Mouse (Mus musculus): ENCODE measurements around the gene Nsl1. TPM values are rescaled to one million over a fixed set of nuclear protein-coding genes. Genes with fewer than 3 reads are reported as not detected.

Gene Nsl1
- polyA plus RNA-seq, 1 experiment from 2014 or later, result 29.9 TPM

DNA sequence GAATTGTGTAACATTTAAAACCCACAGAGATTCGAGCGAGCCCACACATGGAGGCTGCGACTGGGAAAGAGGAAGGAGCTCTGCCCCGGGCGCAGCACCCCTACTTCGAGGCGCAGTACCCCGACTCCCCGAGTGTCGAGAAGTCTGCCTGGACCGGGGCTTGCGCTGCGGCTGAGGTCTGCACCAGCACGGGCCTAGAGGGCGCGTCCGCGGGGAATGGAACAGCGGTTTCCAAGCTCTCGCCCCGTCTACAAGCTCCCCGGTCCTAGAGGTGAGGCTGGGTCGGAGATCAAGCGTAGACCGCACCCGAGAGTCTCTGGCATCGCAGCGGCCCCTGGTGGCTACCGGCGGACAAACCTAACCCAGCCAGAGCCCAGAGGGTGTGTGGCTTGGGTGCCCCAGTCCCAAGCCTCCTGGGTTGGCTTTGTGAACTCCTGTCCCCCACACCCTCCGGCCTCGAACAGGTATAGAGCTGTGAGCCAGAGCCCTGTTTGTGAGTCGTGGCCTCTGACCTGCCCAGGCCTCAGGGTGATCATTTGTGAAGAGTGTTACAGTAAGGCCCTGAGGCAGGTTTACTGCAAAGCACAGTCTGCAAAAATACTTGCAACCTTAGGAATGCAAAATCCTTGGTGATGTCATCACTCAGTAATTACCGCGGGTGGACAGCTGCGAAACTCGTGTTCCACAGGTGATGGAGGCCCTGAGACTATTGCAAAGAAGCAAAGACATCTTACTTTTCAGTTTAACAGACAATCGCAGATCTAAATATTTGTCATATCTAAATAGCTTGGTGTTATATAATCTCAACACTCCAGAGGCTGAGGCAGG lies 63.2 kb downstream of the Nsl1 start:
- peak overlapping the region; percentile 47; the same call in 1 of the 2 replicates for H3K4me2 ChIP-seq (ENCODE audit: low read depth, low read length, severe bottlenecking)
- H3K9me3 ChIP-seq (ENCODE audit: control insufficient read depth, low read length), result no peaks in the 10 kb centered on the region; the same call in 1 of the 2 replicates
- ATAC-seq (replicated peaks; ENCODE audit: low FRiP score) (peak; percentile 81), DNase-seq (ENCODE audit: low spot score) (peak; percentile 84)
- WGBS, result 16% methylated on average over 38 of the region's 38 CpGs
- peak overlapping the region; percentile 44; the same call in 1 of the 2 replicates for H3K9ac ChIP-seq (ENCODE audit: low read length)
- H3K27ac ChIP-seq (ENCODE audit: low read depth, low read length), result no peak overlapping the region
- peaks cover 4% of the 10 kb centered on the region; the same call in 1 of the 2 replicates for H3K27me3 ChIP-seq (ENCODE audit: control insufficient read depth, insufficient read depth, low read length)
- no peaks in the 10 kb centered on the region for H3K4me1 ChIP-seq (replicated peaks; ENCODE audit: control insufficient read depth, insufficient read depth, low read length)
- H3K36me3 ChIP-seq (ENCODE audit: control insufficient read depth, insufficient read depth, low read length), result no peaks in the 10 kb centered on the region
- H3K4me3 ChIP-seq (ENCODE audit: low read depth, low read length), result peak overlapping the region; percentile 24

GRCm38 (mm10) chr1:191131692-191132091 lies 68.9 kb downstream of the Nsl1 start:
- H3K36me3 ChIP-seq (ENCODE audit: control insufficient read depth, insufficient read depth, low read length), result no peaks in the 10 kb centered on the region
- H3K4me2 ChIP-seq (ENCODE audit: low read depth, low read length, severe bottlenecking), result no peak overlapping the region
- no peak for ATAC-seq (replicated peaks; ENCODE audit: low FRiP score)
- no peaks in the 10 kb centered on the region for H3K4me1 ChIP-seq (replicated peaks; ENCODE audit: control insufficient read depth, insufficient read depth, low read length)
- H3K9ac ChIP-seq (ENCODE audit: low read length), result no peak overlapping the region
- no peak for DNase-seq (ENCODE audit: low spot score)
- H3K27ac ChIP-seq (ENCODE audit: low read depth, low read length), result no peak overlapping the region
- 88% methylated on average over 2 of the region's 2 CpGs for WGBS
- no peak overlapping the region for H3K4me3 ChIP-seq (ENCODE audit: low read depth, low read length)
- H3K27me3 ChIP-seq (ENCODE audit: control insufficient read depth, insufficient read depth, low read length), result no peaks in the 10 kb centered on the region
- no peaks in the 10 kb centered on the region; the same call in 1 of the 2 replicates for H3K9me3 ChIP-seq (ENCODE audit: control insufficient read depth, low read length)

- Histone ChIP-seq H3K27me3 (ENCODE audit: control insufficient read depth, insufficient read depth, low read length) (no peaks in the 10 kb centered on the region), H3K4me1 (replicated peaks; ENCODE audit: control insufficient read depth, insufficient read depth, low read length) (no peaks in the 10 kb centered on the region), H3K9me3 (ENCODE audit: control insufficient read depth, low read length) (no peaks in the 10 kb centered on the region; the same call in 1 of the 2 replicates), H3K27ac (ENCODE audit: low read depth, low read length) (no peak overlapping the region), H3K4me3 (ENCODE audit: low read depth, low read length) (no peak overlapping the region), H3K36me3 (ENCODE audit: control insufficient read depth, insufficient read depth, low read length) (no peaks in the 10 kb centered on the region), H3K4me2 (ENCODE audit: low read depth, low read length, severe bottlenecking) (no peak overlapping the region), H3K9ac (ENCODE audit: low read length) (no peak overlapping the region)
- ATAC-seq (replicated peaks; ENCODE audit: low FRiP score) (no peak), DNase-seq (ENCODE audit: low spot score) (no peak)
- 83% methylated on average over 5 of the region's 5 CpGs for WGBS
These were observed 69.4 kb downstream of the Nsl1 start for GRCm38 (mm10) chr1:191132240-191132639.

DNA sequence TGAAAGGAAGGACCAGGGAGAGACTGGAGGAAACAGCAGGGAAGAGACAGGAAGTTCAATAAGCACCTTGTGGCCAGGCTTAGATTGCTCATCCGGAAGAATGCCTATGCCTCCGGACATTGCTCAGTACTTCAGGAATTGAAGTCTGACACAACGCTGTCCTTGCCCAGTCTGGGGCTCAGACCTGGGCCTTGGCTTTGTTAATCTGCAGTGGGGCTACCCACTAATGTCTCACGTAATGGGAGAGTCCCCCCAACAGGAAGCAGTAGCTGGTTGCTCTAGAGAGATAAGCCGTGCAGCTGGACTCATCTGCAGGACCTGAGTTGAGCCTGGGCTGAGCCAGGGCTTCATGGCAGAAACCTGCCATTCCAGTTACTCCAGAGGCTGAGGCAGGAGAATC lies 70.1 kb downstream of the Nsl1 start:
- Histone ChIP-seq H3K27ac (ENCODE audit: low read depth, low read length) (no peak overlapping the region), H3K9me3 (ENCODE audit: control insufficient read depth, low read length) (no peaks in the 10 kb centered on the region; the same call in 1 of the 2 replicates), H3K4me3 (ENCODE audit: low read depth, low read length) (no peak overlapping the region), H3K36me3 (ENCODE audit: control insufficient read depth, insufficient read depth, low read length) (no peaks in the 10 kb centered on the region), H3K27me3 (ENCODE audit: control insufficient read depth, insufficient read depth, low read length) (no peaks in the 10 kb centered on the region), H3K4me2 (ENCODE audit: low read depth, low read length, severe bottlenecking) (no peak overlapping the region), H3K4me1 (replicated peaks; ENCODE audit: control insufficient read depth, insufficient read depth, low read length) (no peaks in the 10 kb centered on the region), H3K9ac (ENCODE audit: low read length) (no peak overlapping the region)
- ATAC-seq (replicated peaks; ENCODE audit: low FRiP score) (no peak), DNase-seq (ENCODE audit: low spot score) (no peak)
- WGBS, result 70% methylated on average over 5 of the region's 5 CpGs

- WGBS, result 54% methylated on average over 4 of the region's 4 CpGs
- Histone ChIP-seq H3K9ac (ENCODE audit: low read length) (no peak overlapping the region), H3K4me2 (ENCODE audit: low read depth, low read length, severe bottlenecking) (no peak overlapping the region), H3K9me3 (ENCODE audit: control insufficient read depth, low read length) (no peaks in the 10 kb centered on the region), H3K27me3 (ENCODE audit: control insufficient read depth, insufficient read depth, low read length) (no peaks in the 10 kb centered on the region), H3K4me1 (replicated peaks; ENCODE audit: control insufficient read depth, insufficient read depth, low read length) (no peaks in the 10 kb centered on the region), H3K4me3 (ENCODE audit: low read depth, low read length) (no peak overlapping the region), H3K36me3 (ENCODE audit: control insufficient read depth, insufficient read depth, low read length) (no peaks in the 10 kb centered on the region), H3K27ac (ENCODE audit: low read depth, low read length) (no peak overlapping the region)
- ATAC-seq (replicated peaks; ENCODE audit: low FRiP score), result no peak
- no peak for DNase-seq (ENCODE audit: low spot score)
These were observed 72.6 kb downstream of the Nsl1 start for GRCm38 (mm10) chr1:191135406-191135805.

Other genes with a start within 250 kb of the Nsl1 start
- gene Rps6kc1, start 151.2 kb upstream of the Nsl1 start, polyA plus RNA-seq (2014; fragmentation: Nextera tagmentation; extraction: Ambion mirVana), result 16.9 and 18.6 TPM in 2 replicates
- 58.3 and 61.5 TPM in 2 replicates for gene Angel2, start 137.9 kb upstream of the Nsl1 start, polyA plus RNA-seq (2014; fragmentation: Nextera tagmentation; extraction: Ambion mirVana)
- 53.2 and 54.0 TPM in 2 replicates for gene Vash2, start 83.7 kb upstream of the Nsl1 start, polyA plus RNA-seq (2014; fragmentation: Nextera tagmentation; extraction: Ambion mirVana)
- 12.3 and 14.0 TPM in 2 replicates for gene Flvcr1, start 36.9 kb upstream of the Nsl1 start, polyA plus RNA-seq (2014; fragmentation: Nextera tagmentation; extraction: Ambion mirVana)
- not detected in 2 replicates for gene Spata45, start 26.4 kb upstream of the Nsl1 start, polyA plus RNA-seq (2014; fragmentation: Nextera tagmentation; extraction: Ambion mirVana)
- gene Tatdn3, start 80 bp upstream of the Nsl1 start, polyA plus RNA-seq (2014; fragmentation: Nextera tagmentation; extraction: Ambion mirVana), result 10.9 and 11.5 TPM in 2 replicates
- gene Batf3, start 34.8 kb downstream of the Nsl1 start, polyA plus RNA-seq (2014; fragmentation: Nextera tagmentation; extraction: Ambion mirVana), result 6.0 and 6.1 TPM in 2 replicates
- not detected in 2 replicates for gene Fam71a, start 101.8 kb downstream of the Nsl1 start, polyA plus RNA-seq (2014; fragmentation: Nextera tagmentation; extraction: Ambion mirVana)
- gene Atf3, start 155.0 kb downstream of the Nsl1 start, polyA plus RNA-seq (2014; fragmentation: Nextera tagmentation; extraction: Ambion mirVana), result 2.0 and 2.4 TPM in 2 replicates

Data from forebrain, embryonic 11.5 days (tissue).